Mouse (Mus musculus) neural tube, embryonic 13.5 days (tissue): ENCODE results near the gene 9330182O14Rik. TPM values are rescaled to one million over a fixed set of nuclear protein-coding genes. Genes with fewer than 3 reads are reported as not detected.

Experiments
- ATAC-seq: fragments of 200-750 bp; cut with Nextera tagmentation; 2 replicates; pipeline ENCODE4 v1.8.0; 2017; ENCODE audit warnings: low read depth, mild to moderate bottlenecking, moderate TSS enrichment, moderate library complexity
- H3K27ac ChIP-seq: fragments of 300-500 bp; sonication (generic); replicated peaks from 2 replicates; pipeline ENCODE4 v1.5.1; 2015; ENCODE audit warnings: moderate library complexity, mild to moderate bottlenecking, inconsistent platforms
- H3K27me3 ChIP-seq: fragments of 300-500 bp; sonication (generic); 2 replicates; pipeline ENCODE4 v1.6.1; 2015; ENCODE audit warnings: mild to moderate bottlenecking, inconsistent platforms
- H3K36me3 ChIP-seq: fragments of 300-500 bp; sonication (generic); 2 replicates; pipeline ENCODE4 v1.6.1; 2015; ENCODE audit warnings: mild to moderate bottlenecking, inconsistent platforms
- H3K4me1 ChIP-seq: fragments of 300-500 bp; sonication (generic); replicated peaks from 2 replicates; pipeline ENCODE4 v1.6.1; 2015; ENCODE audit warnings: inconsistent platforms
- H3K4me2 ChIP-seq: fragments of 300-500 bp; sonication (generic); 2 replicates; pipeline ENCODE4 v1.6.1; 2015; ENCODE audit warnings: inconsistent platforms, mild to moderate bottlenecking, moderate library complexity
- H3K4me3 ChIP-seq: fragments of 300-500 bp; sonication (generic); 2 replicates; pipeline ENCODE4 v1.5.1; 2015; ENCODE audit warnings: mild to moderate bottlenecking, inconsistent platforms
- H3K9ac ChIP-seq: fragments of 300-500 bp; sonication (generic); 2 replicates; pipeline ENCODE4 v1.6.1; 2015; ENCODE audit warnings: moderate library complexity, mild to moderate bottlenecking, inconsistent platforms
- H3K9me3 ChIP-seq: fragments of 300-500 bp; sonication (generic); 2 replicates; pipeline ENCODE4 v1.6.1; 2016; ENCODE audit warnings: inconsistent platforms
- WGBS: fragments of 180-500 bp; shearing (Covaris S2); methylation state at CpG from one replicate; pipeline ENCODE4 v1.1.7; 2015; 5-methylcytosine and 5-hydroxymethylcytosine counted together
- microRNA-seq: library from miRNA; unstranded; fragments of <30 nt; microRNA quantifications from one replicate; pipeline ENCODE4, GENCODE M21; 2016
- polyA plus RNA-seq: library from polyadenylated mRNA; unstranded; fragments of >200 nt; fragmentation: Nextera tagmentation; extraction: Ambion mirVana; gene quantifications from 2 replicates; pipeline ENCODE4 v1.2.1, GENCODE M21; 2015

9330182O14Rik gene
- polyA plus RNA-seq, 1 experiment from 2014 or later: not detected

- Histone ChIP-seq H3K9ac (no peak overlapping the region), H3K4me1 (no peaks in the 10 kb centered on the region), H3K27me3 (no peaks in the 10 kb centered on the region), H3K4me2 (no peak overlapping the region), H3K9me3 (no peaks in the 10 kb centered on the region), H3K4me3 (no peak overlapping the region), H3K27ac (no peak overlapping the region), H3K36me3 (no peaks in the 10 kb centered on the region)
- ATAC-seq: no peak
- 89% methylated on average over 6 of the region's 6 CpGs for WGBS
Observed at GRCm38 (mm10) chr15:40157683-40158082, 23.5 kb downstream of the 9330182O14Rik start.

DNA sequence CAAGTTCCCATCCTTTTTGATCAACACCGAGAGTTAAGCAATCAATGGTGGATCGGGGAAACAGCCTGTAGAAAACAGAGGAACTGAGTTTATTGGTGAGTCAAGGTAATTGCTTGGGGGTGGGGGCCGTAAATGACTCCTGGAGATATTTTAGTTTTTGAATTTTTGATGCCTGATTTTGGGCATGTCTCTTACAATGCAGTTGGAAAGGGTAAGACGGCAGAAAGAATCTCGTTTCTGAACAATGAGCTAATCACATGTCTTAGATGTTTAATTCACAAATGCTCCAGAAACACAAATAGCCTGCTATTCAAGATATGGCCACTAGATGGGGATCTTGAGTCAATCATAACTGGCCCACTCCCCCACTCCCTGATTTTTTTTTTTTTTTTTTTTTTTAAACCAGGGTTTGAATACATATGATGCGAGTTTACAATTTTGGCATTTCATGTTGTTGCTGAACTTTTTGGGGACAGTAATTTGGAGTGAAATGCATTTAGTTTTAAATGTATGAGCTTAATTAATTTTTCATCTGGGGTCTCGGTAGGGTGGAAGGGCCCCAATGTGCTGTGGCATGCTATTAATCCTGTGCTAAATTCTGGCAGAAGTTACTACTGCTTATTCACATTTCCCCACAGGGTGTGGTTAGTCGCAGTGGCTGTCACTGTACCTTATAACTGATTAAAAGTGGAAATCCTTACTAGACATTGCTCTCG lies 32.6 kb downstream of the 9330182O14Rik start:
- Histone ChIP-seq H3K27ac (no peak overlapping the region), H3K27me3 (no peaks in the 10 kb centered on the region), H3K9me3 (no peaks in the 10 kb centered on the region), H3K4me3 (no peak overlapping the region), H3K9ac (no peak overlapping the region), H3K4me2 (peak overlapping the region; percentile 30), H3K36me3 (no peaks in the 10 kb centered on the region), H3K4me1 (peaks cover 16% of the 10 kb centered on the region)
- 0 out of 2 replicates have a peak, but pooled peaks have one; percentile 46 for ATAC-seq
- WGBS: 30% methylated on average over 9 of the region's 9 CpGs

DNA sequence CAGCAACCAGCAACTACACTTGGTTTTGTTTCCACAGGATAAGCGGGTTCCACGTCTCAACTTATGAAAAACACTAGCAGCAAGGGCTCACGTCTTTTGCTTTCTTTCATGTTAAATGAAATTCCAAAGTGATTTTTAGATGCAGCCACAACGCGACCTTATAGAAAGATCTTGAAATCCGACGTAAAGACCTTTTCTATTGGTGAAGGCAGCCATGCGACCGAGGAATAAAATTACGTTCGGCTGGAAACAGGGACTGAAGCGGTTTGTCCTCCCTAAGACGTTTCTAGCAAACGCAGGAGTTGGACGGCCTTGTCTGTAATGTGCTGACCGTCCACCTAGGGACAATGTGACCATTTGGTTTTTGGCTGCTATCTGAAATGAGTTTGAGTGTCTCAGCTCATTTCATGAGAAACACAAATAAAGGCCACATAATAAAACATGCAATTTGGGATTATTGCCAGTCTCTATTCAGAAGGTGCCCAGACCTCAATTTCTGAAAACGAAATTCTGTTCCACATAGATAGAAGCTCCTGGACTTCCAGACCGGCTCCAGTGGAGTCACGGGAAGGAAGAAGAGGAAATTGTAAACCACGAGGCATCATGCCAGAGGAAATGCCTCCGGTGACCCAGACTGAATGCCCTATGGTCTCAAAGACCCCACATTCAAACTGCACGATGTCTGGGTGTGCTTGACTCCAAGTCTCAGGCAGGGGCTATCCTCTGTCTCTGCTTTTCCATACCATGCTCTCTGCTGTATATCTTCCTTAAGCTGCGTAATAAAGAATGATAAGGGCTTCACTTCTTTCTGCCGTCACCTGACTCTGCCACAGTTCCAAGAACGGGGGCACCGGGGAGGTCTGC lies 33.3 kb downstream of the 9330182O14Rik start:
- ATAC-seq: no peak
- Histone ChIP-seq H3K9ac (peak overlapping the region; percentile 31; the same call in 1 of the 2 replicates), H3K36me3 (no peaks in the 10 kb centered on the region), H3K4me3 (no peak overlapping the region), H3K4me1 (peaks cover 16% of the 10 kb centered on the region), H3K27me3 (no peaks in the 10 kb centered on the region), H3K9me3 (no peaks in the 10 kb centered on the region), H3K4me2 (peak overlapping the region; percentile 31), H3K27ac (peak overlapping the region; percentile 42; the same call in 1 of the 2 replicates)
- 61% methylated on average over 26 of the region's 26 CpGs for WGBS

DNA sequence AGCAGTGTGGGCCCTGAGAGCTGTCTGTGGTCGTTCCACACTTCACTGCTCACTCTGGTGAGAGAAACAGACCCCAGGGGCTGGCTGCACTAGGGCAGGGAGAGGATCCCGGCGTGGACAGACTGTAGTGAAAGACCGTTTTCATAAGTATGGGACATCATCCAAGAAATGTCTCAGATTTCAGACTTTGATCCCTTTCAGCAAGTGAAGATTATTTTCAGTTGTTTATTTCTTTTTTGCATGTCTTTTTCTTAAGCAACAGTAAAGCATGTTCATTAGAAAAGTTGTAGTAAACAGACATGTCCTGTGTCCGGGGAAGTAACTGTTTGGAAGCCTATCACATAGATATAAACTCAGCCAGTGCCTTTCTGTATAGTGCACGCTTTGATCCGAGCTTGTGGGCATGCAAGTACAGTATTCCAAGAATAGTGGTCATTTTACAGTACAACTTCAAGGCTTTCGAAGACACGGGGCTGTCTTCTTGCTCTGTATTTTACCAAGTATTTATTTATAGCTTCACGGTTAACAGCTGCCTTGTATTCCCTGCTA lies 34.0 kb downstream of the 9330182O14Rik start:
- H3K4me2 ChIP-seq: peak overlapping the region; percentile 31
- no peak for ATAC-seq
- H3K9me3 ChIP-seq: no peaks in the 10 kb centered on the region
- WGBS: 60% methylated on average over 10 of the region's 10 CpGs
- H3K36me3 ChIP-seq: no peaks in the 10 kb centered on the region
- peak overlapping the region; percentile 42; the same call in 1 of the 2 replicates for H3K27ac ChIP-seq
- peaks cover 16% of the 10 kb centered on the region for H3K4me1 ChIP-seq
- no peaks in the 10 kb centered on the region for H3K27me3 ChIP-seq
- H3K9ac ChIP-seq: peak overlapping the region; percentile 31; the same call in 1 of the 2 replicates
- H3K4me3 ChIP-seq: no peak overlapping the region

DNA sequence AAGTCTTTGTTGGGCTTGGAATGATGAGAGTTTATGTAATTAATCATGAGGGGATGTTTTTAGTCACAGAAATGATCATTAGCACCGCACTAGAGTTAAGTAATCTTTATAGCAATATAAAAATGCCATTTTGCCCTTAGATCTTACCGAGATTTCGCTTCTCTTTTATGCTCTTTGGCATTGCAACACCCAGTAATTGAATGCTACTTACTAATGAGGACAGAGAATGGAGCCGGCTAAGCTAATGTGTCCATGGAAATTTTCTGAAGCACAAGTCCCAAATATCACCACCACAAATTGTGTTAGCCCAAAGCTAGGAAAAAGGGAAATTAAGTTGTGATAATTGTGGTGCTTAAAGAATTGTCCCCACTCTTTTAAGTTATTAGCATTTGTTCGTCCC lies 34.9 kb downstream of the 9330182O14Rik start:
- WGBS: 73% methylated on average over 5 of the region's 5 CpGs
- ATAC-seq: no peak

DNA sequence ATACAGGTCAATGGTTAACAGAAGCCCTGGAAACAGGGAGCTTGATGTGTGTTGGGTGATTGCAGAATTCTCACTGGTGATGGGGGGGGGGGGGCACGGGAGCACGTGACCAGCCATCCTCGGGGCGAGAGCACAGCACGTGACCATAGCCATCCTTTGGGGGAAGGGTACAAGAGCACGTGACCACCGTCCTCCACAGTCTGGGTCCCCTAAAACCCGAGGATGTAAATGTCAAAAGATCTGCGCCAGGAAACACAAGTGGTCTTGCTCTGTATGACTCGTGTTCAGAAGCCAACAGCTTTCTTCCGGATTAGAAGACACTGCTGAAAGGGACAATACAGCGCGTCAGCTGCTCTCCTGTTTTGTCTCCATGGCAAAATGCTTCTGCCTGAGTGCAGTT lies 35.5 kb downstream of the 9330182O14Rik start:
- Histone ChIP-seq H3K4me2 (peak overlapping the region; percentile 37), H3K9me3 (no peaks in the 10 kb centered on the region), H3K4me1 (peaks cover 16% of the 10 kb centered on the region), H3K27ac (no peak overlapping the region), H3K27me3 (no peaks in the 10 kb centered on the region), H3K4me3 (peak overlapping the region; percentile 20), H3K36me3 (no peaks in the 10 kb centered on the region), H3K9ac (peak overlapping the region; percentile 1; the same call in 1 of the 2 replicates)
- WGBS: 36% methylated on average over 12 of the region's 13 CpGs
- ATAC-seq: peak; percentile 17; the same call in 1 of the 2 replicates

More for the DNA sequence above, 34.9 kb downstream of the 9330182O14Rik start:
- peaks cover 16% of the 10 kb centered on the region for H3K4me1 ChIP-seq
- no peaks in the 10 kb centered on the region for H3K27me3 ChIP-seq
- H3K36me3 ChIP-seq: no peaks in the 10 kb centered on the region
- H3K4me2 ChIP-seq: no peak overlapping the region
- no peaks in the 10 kb centered on the region for H3K9me3 ChIP-seq
- no peak overlapping the region for H3K27ac ChIP-seq
- H3K9ac ChIP-seq: no peak overlapping the region
- H3K4me3 ChIP-seq: no peak overlapping the region

- no peak overlapping the region for H3K4me3 ChIP-seq
- no peak for ATAC-seq
- no peak overlapping the region for H3K9ac ChIP-seq
- H3K4me2 ChIP-seq: no peak overlapping the region
- H3K36me3 ChIP-seq: no peaks in the 10 kb centered on the region
- no peaks in the 10 kb centered on the region for H3K27me3 ChIP-seq
- no peak overlapping the region for H3K27ac ChIP-seq
- H3K4me1 ChIP-seq: 0 out of 2 replicates have a peak, but pooled peaks cover 3% of the 10 kb centered on the region
- H3K9me3 ChIP-seq: no peaks in the 10 kb centered on the region
- 21% methylated on average over 2 of the region's 2 CpGs for WGBS
Observed at GRCm38 (mm10) chr15:40179423-40179822, 45.3 kb downstream of the 9330182O14Rik start.

GRCm38 (mm10) chr15:40187017-40187416 lies 52.9 kb downstream of the 9330182O14Rik start:
- H3K4me2 ChIP-seq: no peak overlapping the region
- WGBS: 79% methylated on average over 6 of the region's 6 CpGs
- ATAC-seq: no peak
- H3K27me3 ChIP-seq: no peaks in the 10 kb centered on the region
- no peaks in the 10 kb centered on the region for H3K4me1 ChIP-seq
- no peak overlapping the region for H3K4me3 ChIP-seq
- H3K9ac ChIP-seq: no peak overlapping the region
- no peaks in the 10 kb centered on the region for H3K9me3 ChIP-seq
- H3K27ac ChIP-seq: no peak overlapping the region
- H3K36me3 ChIP-seq: no peaks in the 10 kb centered on the region

Small RNA genes lying within 50 kb of the gene (microRNA-seq; reads per million reads assigned to microRNA genes)
- gene Gm25958: not detected
